Mouse (Mus musculus) splenic B cell, adult 2 months (primary cell): ENCODE results near the gene Gm20388.
A peak's percentile ranks its signal among the peaks of the same experiment; 100 is the strongest.
"Not testable (repeated sequence)": the region's sequence is repeated elsewhere in the genome, so short reads cannot be mapped to it uniquely, and the experiment has no call there.

Experiments used
- DNase-seq: peaks from one replicate; pipeline ENCODE4 v3.0.0-alpha.2; 2011; ENCODE audit warnings: low read depth, low spot score
- H3K27me3 ChIP-seq: 2 replicates; pipeline ENCODE4 v1.6.1; 2012; ENCODE audit warnings: mild to moderate bottlenecking, low read length, moderate library complexity, mixed read lengths; ENCODE audit not compliant: control insufficient read depth, poor library complexity, insufficient read depth, severe bottlenecking
- H3K36me3 ChIP-seq: 2 replicates; pipeline ENCODE4 v1.6.1; 2012; ENCODE audit warnings: mild to moderate bottlenecking, low read length, moderate library complexity, mixed read lengths; ENCODE audit not compliant: control insufficient read depth, poor library complexity, insufficient read depth, severe bottlenecking

Gene Gm20388

GRCm38 (mm10) chr8:123527720-123528489 is 3617.3 kb downstream of the Gm20388 start:
- DNase-seq, result no peak
- Histone ChIP-seq H3K27me3 (no peaks in the 10 kb centered on the region), H3K36me3 (no peaks in the 10 kb centered on the region; the same call in 1 of the 2 replicates)

DNA sequence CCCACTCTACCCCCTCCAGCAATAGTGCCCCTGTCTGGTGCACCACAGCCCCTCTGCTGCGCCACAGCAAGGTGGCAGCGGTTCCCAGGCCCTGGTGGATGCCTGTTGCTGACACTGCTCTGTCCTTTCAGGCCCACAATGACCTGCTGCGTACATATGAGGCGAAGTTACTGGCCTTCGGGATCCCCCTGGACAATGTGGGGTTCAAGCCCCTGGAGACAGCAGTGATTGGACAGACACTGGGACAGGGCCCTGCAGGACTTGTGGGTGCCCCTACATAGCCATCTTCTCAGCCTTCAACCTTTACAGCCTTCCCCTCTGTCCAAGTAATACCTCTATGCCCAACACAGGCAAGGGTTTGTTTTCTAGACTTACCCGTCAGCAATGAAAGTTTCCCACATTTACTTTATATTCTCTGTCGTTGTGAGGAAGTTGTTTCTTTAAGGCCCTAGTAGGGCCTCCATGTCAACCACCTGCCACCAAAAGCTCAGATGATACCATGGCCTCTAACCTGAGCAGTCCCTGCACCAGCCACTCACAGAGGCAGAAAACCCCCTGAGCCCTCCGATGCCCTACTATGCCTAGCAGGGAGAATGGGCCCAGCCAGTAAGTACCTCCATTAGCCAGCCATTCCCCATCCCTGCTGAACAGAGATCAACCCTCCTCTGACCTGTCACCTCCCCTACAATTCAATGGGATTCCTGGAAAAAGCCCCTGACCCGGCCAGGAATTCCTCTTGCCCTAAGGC is 3625.8 kb downstream of the Gm20388 start:
- DNase-seq, result no peak
- Histone ChIP-seq H3K27me3 (no peaks in the 10 kb centered on the region), H3K36me3 (no peaks in the 10 kb centered on the region)

DNA sequence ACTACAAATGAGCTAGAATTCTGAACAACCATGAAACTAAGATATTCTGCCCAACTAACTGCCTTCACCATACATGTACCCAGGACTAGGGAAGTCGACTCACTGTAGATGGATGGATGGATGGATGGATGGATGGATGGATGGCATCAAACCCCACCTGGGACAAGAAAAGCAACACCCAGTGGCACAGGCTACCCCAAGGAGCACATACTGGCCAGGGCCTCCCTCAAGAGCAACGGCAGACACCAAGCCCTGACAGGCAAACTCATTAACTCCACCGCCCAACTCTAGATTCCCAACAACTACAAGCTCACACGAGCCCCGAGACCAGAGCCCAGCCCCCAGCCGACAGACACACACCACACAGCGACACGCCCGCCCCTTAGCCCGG is 3626.3 kb downstream of the Gm20388 start:
- DNase-seq, result no peak
- Histone ChIP-seq H3K27me3 (no peaks in the 10 kb centered on the region), H3K36me3 (no peaks in the 10 kb centered on the region)

GRCm38 (mm10) chr8:123537641-123538040 is 3627.0 kb downstream of the Gm20388 start:
- not testable (repeated sequence) for H3K27me3 ChIP-seq, DNase-seq, H3K36me3 ChIP-seq

GRCm38 (mm10) chr8:123564221-123564620 is 3653.6 kb downstream of the Gm20388 start:
- H3K36me3 ChIP-seq, H3K27me3 ChIP-seq: not testable (repeated sequence)
- peak; percentile 0 for DNase-seq

DNA sequence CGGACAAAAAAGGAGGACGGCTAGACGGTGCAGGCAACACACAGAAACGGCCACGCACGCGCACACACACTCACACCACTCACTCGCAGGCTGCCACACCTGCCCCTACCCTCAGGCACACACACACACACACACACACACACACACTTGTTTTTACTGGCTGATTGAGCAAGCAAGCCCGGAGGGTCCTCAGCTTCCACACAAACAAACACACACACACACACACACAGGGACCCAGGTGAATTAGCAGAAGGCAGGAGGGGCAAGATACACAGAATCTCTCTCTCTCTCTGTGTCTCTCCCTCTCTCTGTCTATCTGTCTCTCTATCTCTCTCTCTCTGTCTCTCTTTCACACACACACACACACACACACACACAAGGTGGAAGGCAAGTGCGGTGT is 3664.7 kb downstream of the Gm20388 start:
- H3K27me3 ChIP-seq, DNase-seq: not testable (repeated sequence)

GRCm38 (mm10) chr8:123600666-123601172 is 3690.1 kb downstream of the Gm20388 start:
- DNase-seq, H3K36me3 ChIP-seq, H3K27me3 ChIP-seq: not testable (repeated sequence)

More for the DNA sequence above, 3664.7 kb downstream of the Gm20388 start:
- not testable (repeated sequence) for H3K36me3 ChIP-seq

GRCm38 (mm10) chr8:123601457-123601856 is 3690.8 kb downstream of the Gm20388 start:
- DNase-seq, H3K27me3 ChIP-seq, H3K36me3 ChIP-seq: not testable (repeated sequence)

GRCm38 (mm10) chr8:123612652-123613051 is 3702.0 kb downstream of the Gm20388 start:
- not testable (repeated sequence) for H3K27me3 ChIP-seq, H3K36me3 ChIP-seq, DNase-seq

DNA sequence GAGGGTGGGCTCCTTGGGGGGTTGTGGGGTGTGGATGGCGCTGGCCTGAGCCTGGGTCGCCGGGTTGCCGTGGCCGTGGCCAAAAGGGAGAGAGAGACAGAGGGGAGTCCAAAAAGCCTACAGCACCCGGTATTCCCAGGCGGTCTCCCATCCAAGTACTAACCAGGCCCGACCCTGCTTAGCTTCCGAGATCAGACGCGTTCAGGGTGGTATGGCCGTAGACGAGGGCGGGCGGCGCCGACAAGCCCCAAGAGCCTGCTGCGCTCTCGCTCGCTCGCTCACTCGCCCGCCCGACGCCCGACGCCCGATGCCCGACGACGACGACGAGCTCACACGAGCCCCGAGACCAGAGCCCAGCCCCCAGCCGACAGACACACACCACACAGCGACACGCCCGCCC is 3712.9 kb downstream of the Gm20388 start:
- DNase-seq, H3K27me3 ChIP-seq, H3K36me3 ChIP-seq: not testable (repeated sequence)

DNA sequence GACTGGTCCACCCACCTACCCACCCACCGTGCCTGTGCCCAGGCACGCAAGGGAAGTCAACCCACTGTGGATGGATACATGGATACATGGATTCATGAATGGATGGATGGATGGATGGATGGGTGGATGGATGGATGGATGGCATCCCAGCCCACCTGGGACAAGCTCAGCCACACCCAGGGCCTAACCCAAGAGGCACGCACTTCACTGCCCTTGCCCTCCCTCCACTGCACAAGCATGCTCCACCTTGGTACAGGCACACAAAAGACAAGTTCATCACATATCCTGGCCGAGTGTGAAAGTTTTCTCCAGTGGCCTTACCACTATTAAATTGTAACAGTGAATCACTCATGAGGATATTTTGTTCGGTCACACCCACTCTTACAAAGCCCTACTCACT is 3713.6 kb downstream of the Gm20388 start:
- no peaks in the 10 kb centered on the region for H3K36me3 ChIP-seq
- no peaks in the 10 kb centered on the region for H3K27me3 ChIP-seq
- no peak for DNase-seq

DNA sequence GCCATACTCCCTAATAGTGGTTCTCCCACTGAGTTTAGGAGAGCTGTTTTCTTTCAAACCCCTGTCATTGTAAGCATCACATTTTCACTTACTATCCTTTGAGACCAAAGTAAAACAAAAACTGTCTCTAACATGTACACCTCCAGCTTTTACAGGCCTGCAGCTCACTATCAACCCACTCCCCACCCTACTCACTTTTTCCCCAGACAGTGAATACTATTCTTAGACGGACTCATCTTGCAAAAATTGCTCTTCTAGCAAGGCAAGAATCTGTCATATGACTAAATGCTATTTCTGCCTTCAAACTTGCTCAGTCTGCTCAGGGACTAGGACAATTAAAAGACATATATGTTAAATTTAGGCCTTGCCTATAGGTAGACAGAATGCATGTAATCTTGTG is 3714.1 kb downstream of the Gm20388 start:
- Histone ChIP-seq H3K36me3 (no peaks in the 10 kb centered on the region), H3K27me3 (no peaks in the 10 kb centered on the region)
- DNase-seq, result no peak

GRCm38 (mm10) chr8:123625717-123626116 is 3715.1 kb downstream of the Gm20388 start:
- DNase-seq, result no peak
- Histone ChIP-seq H3K36me3 (no peaks in the 10 kb centered on the region), H3K27me3 (no peaks in the 10 kb centered on the region)

DNA sequence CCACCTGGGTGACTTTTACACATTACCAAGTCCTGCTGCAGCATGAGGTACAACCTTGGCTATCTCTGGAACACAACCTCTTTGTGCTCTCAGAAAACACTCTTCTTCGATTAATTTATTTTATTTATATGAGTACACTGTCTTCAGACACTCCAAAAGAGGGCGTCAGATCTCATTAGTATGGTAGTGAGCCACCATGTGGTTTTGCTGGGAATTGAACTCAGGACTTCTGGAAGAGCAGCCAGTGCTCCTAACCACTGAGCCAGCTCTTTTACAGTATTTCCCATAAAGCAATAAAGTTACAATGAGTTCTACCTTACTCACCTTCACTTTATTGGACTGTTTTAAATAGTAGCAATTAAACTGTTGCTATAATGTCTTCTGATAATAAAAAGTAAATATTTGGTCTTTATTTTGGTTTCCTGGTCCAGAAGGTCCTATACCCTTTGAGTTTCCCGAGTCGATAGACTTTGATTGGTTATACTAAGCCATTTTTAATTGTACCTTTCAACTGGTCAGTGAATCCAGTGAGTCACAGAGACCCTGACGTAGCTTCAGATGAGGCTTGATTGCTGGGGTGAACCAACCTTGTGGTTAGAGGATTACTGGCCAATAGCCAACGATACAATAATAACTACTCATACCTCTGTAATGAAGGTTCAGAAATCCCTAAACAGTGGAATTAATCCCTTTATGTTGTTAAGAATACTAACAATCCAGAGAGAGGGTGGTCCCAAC is 3716.9 kb downstream of the Gm20388 start:
- Histone ChIP-seq H3K36me3 (no peaks in the 10 kb centered on the region), H3K27me3 (no peaks in the 10 kb centered on the region)
- no peak for DNase-seq
